Mouse (Mus musculus) gastrocnemius, postnatal 36 days (tissue): Measurements from ENCODE around the gene Znrf3. TPM values are rescaled to one million over a fixed set of nuclear protein-coding genes. Genes with fewer than 3 reads are reported as not detected.
A peak's percentile ranks its signal among the peaks of the same experiment; 100 is the strongest.

ENCODE experiments used
- DNase-seq, 2 experiments: peaks; one replicate each; pipeline ENCODE4 v3.0.0; 2022
- intact Hi-C: fragments of 180-260 bp; cut with DNase I; formaldehyde crosslinking; loops from one replicate; pipeline ENCODE4 v1.15.1; 2025
- total RNA-seq, 2 experiments: library from RNA; stranded (reverse); gene quantifications; 2 replicates each; pipeline ENCODE4 v1.2.3; 2021

The Znrf3 gene
- total RNA-seq, 2 experiments from 2014 or later, result 4.3 to 6.9 TPM

DNA sequence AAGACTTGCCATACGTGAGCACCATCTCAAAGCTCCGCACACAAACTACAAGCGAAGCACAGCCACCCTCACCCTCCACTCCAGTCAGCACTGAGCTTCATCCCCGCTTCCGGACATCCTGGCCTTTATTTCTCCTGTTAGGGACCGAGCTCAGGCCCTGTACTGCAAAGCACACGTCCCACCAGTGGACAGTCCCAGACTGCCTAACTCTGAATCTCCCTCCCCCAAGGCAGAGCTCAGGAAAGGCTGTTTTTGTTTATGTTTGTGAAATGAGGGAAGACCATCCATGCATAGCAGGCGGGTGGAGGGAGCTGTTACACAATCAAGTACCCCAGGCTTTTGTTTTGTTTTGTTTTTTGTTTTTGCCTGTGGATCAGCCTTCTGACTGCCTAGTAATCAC, 191.9 kb downstream of the Znrf3 start:
- no peak for DNase-seq
- intact Hi-C loops, result no loop called here

DNA sequence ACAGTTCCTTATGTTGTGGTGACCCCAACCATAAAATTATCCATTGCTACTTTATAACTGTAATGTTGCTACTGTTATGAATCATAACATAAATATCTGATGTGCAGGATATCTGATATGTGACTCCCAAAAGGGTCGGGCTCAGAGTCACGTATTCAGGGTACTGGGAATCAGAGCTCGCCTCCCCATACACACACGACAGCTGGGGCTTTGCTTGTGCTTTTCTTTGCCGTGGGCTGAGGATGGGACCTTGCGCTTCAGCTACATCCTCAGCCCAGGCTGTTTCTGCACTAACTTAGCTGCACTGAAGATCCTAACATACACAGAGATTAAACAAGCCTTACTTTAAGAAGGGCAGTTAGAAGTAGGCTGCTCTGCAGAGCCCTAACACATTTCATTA, 193.5 kb downstream of the Znrf3 start:
- DNase-seq, result no peak
- intact Hi-C loops, result no loop called here

- DNase-seq, result no peak
- intact Hi-C loops, result no loop called here
Observed at GRCm38 (mm10) chr11:5248200-5248599, 196.4 kb downstream of the Znrf3 start.

DNA sequence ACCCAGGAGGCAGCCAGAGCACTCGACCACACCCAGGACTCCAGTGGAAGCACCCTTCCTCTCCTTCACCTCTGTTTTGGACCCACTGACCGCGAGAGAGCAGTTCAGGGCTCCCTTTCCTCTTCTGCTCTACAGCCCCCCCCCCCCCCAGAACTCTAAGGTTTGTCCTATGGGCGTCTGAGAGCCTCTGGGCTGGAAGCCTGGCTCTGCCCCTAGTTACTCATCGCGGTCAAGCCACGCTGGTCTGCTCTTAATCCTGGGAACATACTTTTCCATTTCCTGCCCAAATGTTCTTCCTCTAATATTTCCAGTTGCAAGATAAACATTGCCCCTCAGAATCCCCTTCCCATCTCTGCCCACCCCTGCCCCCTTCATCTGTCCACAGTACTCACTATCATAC, 199.2 kb downstream of the Znrf3 start:
- intact Hi-C loops, result no loop called here
- no peak for DNase-seq

GRCm38 (mm10) chr11:5244749-5245130, 199.9 kb downstream of the Znrf3 start:
- intact Hi-C loops, result loop anchor here (5.0 kb wide), 2 partner anchors 47 to 62 kb away; no protein-coding TSS in a partner anchor
- DNase-seq, result no peak

DNA sequence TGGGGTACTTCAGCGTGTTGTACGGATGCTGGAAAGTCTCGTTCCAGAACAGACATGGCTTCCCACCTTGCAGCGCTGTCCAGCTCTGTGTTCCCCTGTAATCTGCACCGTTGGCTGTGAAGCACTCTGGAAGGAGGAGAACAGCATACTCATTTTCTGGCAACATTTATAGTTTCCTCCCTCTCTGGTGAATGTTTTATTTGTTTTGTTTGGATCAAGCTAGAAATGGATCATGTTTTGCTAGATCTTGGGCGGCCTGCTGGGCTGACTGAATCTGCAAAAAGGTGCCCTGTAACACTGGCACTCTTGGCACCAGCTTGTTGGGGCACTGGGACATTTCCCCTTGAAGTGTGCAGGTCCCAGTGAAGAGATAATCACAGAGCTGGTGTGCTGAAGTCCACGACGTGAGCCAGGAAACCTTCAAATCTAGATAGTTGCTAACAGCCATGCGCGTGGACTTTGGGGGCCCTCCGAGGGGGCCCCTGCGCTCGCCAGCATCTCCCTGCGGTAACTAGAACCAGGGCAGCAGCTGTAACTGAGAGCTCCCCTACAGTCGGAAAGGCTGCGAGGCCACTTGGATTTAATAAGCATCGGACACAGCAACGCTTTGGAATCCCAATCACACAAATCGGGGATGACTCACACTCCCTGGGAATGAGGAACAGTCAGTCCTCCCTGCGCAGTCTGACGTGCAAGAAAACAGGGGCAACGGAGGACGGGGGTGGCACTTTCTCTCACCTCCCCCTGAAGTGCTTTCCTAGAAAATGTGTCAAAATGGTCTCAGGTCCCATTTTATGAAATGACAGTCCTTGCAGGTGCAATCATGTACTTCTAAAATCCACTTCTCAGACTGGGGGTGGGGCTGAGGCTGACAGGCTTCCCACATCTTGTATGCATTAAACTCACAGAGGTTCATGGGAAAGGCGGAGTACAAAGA, 200.6 kb downstream of the Znrf3 start:
- peak; percentile 39 to 50 for DNase-seq
- intact Hi-C loops, result loop anchor here (5.0 kb wide), 2 partner anchors 47 to 62 kb away; no protein-coding TSS in a partner anchor

- intact Hi-C loops, result loop anchor here (5.0 kb wide), 2 partner anchors 46 to 61 kb away; no protein-coding TSS in a partner anchor
Observed at GRCm38 (mm10) chr11:5243208-5243607, 201.4 kb downstream of the Znrf3 start.

DNA sequence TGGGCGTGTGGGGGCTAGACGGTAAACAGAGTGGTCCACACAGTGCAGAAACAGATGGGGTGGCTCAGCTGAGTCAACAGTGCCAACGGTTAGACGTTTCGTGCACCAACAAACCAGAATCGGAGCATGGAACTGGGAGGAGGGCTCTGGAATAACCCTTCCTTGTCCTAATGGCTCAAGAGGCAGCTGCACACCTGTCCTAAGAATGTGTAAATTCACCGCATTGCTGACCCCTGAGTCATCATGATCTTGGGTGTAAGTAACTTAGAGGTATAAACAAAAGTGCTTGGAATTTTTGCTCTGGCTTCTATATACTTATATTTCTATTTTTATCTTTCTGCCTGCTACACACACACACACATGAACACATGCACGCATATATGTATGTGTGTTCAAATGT, 202.5 kb downstream of the Znrf3 start:
- DNase-seq, result no peak
- intact Hi-C loops, result loop anchor here (5.0 kb wide), 2 partner anchors 45 to 60 kb away; no protein-coding TSS in a partner anchor

More at GRCm38 (mm10) chr11:5243208-5243607, 201.4 kb downstream of the Znrf3 start:
- no peak for DNase-seq

- no peak for DNase-seq
- intact Hi-C loops, result loop anchor here (5.0 kb wide), 2 partner anchors 43 to 58 kb away; no protein-coding TSS in a partner anchor
Observed at GRCm38 (mm10) chr11:5239706-5240690, 204.6 kb downstream of the Znrf3 start.

Other genes starting within 250 kb of the Znrf3 start
- gene Kremen1, start 183.3 kb downstream of the Znrf3 start, total RNA-seq, result 10 to 100 TPM; 39.6 to 51.4 TPM
- gene Xbp1, start 75.8 kb upstream of the Znrf3 start, total RNA-seq, result 10 to 100 TPM; 49.4 to 66.7 TPM
- gene Ccdc117, start 97.3 kb upstream of the Znrf3 start, total RNA-seq, result 10 to 100 TPM; 15.6 to 15.9 TPM
- gene Ankrd36, start 124.8 kb upstream of the Znrf3 start, total RNA-seq, result not detected